Mouse (Mus musculus) heart, adult 11 months (tissue): Measurements from ENCODE around the gene Slc35f5.
A peak's percentile ranks its signal among the peaks of the same experiment; 100 is the strongest.

Experiments used
- DNase-seq: peaks from one replicate; pipeline ENCODE4 v3.0.0; 2022

The Slc35f5 gene

DNA sequence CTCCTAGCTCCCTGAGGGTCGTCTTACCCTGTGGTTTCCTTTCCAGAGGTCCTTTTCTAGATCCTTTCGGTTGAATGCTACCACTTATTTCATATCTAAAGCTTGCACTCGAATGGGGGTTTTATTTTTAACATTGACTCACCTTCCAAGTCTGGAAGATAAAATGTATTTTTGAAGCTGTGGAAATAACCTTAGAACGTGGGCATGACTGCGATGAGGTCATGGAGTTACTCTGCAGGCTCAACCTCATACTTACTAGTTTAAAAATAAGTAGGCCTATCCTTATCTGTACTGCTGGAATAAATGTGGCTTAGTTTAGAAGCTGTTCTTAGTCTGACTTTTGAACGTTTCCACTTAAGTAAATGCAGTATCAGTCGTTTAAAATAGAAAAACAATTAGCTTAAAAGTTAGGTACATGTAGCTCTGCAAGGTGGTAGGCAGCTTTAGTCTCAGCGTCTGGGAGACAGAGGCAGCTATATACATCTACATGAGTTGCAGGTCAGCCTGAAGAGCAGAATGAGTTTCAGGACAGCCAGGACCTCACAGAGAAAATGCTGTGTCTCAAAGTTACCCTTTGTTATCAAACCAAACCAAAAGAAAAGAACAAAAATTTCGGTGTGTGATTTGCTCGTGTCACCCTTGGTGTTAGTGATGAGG, 15.2 kb downstream of the Slc35f5 start:
- peak; percentile 93 for DNase-seq

GRCm38 (mm10) chr1:125576965-125577364, 16.6 kb downstream of the Slc35f5 start:
- DNase-seq = peak; percentile 61

- DNase-seq = peak; percentile 92
Measured at GRCm38 (mm10) chr1:125578091-125578490, 17.7 kb downstream of the Slc35f5 start.

DNA sequence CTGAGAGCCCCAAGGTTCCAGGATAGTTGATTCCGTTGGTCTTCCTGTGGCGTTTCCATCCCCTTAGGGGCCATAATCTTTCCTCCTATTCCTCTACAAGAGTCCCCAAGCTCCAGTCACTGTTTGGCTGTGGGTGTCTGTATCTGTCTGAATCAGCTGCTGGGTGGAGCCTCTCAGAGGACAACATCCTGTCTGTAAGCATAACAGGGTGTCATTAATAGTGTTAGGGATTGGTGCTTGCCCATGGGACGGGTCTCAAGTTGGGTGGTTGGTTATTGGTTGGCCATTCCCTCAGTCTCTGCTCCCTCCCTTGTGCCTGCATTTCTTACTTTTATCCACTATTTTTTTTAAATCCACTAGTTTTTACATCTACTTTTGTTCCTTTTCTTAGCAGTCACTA, 20.7 kb downstream of the Slc35f5 start:
- peak; percentile 86 for DNase-seq

- DNase-seq = peak; percentile 36
Measured at GRCm38 (mm10) chr1:125603620-125604019, 43.2 kb downstream of the Slc35f5 start.

DNA sequence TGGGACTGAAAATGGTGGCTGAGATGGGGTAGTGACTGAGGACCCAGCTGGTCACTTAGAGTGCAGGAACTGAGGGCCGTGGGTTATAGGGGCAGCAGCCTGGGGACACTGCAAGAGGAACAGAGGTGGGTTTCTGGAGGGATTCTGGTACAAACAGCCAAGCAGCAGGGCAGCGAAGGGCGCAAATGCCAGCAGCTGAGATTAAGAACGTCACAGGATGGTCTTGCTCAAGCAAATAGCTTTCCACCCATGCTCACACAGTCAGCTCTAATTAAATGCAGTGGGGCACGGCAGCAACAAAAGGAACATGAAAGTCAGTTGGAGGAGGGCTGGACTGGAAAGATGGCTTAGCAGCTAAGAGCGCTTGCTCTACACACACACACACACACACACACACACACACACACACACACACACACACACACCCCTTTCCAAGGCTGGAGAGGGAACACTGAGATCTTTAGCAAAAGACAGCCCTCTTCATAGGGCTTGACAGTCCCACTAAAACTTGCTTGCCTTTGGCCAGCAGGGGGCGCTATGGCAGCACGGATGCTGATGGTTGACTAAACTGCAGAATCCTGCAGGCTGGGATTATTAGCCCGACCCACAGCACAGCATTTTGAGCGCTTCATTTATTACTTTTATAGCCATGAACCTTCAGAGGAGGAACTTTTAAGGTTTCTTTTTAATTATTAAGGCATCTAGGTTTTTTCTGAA, 46.9 kb downstream of the Slc35f5 start:
- DNase-seq = peak; percentile 92

DNA sequence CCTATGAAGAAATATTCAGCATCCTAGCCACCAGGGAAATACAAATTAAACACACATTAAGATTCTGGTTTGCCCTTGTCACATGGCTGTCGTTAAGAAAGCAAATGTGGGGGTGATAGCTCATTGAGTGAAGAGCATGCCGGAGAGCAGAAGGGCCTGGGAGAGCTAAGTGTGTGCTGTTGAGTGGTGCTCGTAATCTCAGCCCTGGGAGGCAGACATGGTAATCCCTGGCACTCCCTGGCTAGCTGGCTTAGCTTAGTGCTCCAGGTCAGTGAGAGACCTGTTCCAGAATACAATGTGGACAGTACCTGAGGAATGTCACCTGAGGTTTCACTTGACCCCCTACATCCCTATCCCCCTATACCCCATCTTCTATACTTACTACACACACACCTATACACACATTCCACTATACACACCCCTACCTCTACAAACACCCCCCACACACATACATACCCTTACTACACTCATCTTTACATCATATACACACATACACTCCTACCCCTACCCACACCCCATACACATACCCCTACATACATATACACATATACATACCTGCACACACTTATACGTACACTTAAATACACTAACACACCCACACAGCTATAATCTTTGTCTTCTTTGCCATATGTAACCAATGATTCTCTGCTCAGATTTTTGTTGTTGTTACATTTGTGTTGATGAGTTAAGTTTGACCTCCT, 64.1 kb downstream of the Slc35f5 start:
- DNase-seq = peak; percentile 55

GRCm38 (mm10) chr1:125639501-125640253, 79.3 kb downstream of the Slc35f5 start:
- peak; percentile 82 for DNase-seq

GRCm38 (mm10) chr1:125643643-125644042, 83.2 kb downstream of the Slc35f5 start:
- peak; percentile 91 for DNase-seq
